ENCODE assay signal across 23 mouse cellular contexts in genomic region chr12:109836521-109836920, GRCm38 (mm10).
DNase-seq lines count a peak whose midpoint lies in the region; ATAC-seq and TF ChIP-seq lines count a peak whose summit lies in the region.
"Had no signal": no experiment of that assay in that cellular context is flagged by ENCODE, and none has a peak within 500 bp of the region (broad histone marks: within the 10 kb centered on the region; RNA-seq: fewer than 3 reads in every experiment).

No protein-coding gene starts in this region.

- no peak overlapping the region for H3K4me2 ChIP-seq in kidney, embryonic 16.5 days (replicated peaks; ENCODE audit: low read depth, low read length)
- H3K4me2 ChIP-seq in lung, postnatal 0 days (replicated peaks; ENCODE audit: low read depth, low read length), result no peak overlapping the region
- no peak overlapping the region for H3K4me2 ChIP-seq in stomach, postnatal 0 days (replicated peaks; ENCODE audit: low read depth)
- H3K4me2 ChIP-seq in liver, embryonic 11.5 days, result no peak overlapping the region
- H3K4me2 ChIP-seq: embryonic facial prominence, embryonic 15.5 days; heart, embryonic 12.5 days; hindbrain, embryonic 14.5 days; limb, embryonic 15.5 days had no signal

- peak; percentile 29 for DNase-seq in embryo, embryonic 11 days
- DNase-seq in embryo, embryonic 9.5 days (ENCODE audit: extremely low spot score), result no peak
- DNase-seq in kidney, postnatal 14 days, result no peak
- peak; percentile 16 for DNase-seq in lung, postnatal 0 days (ENCODE audit: low spot score)
- DNase-seq in stomach, postnatal 0 days (ENCODE audit: low spot score), result no peak
- DNase-seq in cerebellum, postnatal 25 days, result no peak
- no peak for DNase-seq in liver, embryonic 11.5 days (ENCODE audit: low spot score)
- DNase-seq: adrenal gland, postnatal 10 days; cerebellum, adult 9-11 months; gastrocnemius, adult 2 months; heart, postnatal 14 days; liver, postnatal 0 days; right cerebral cortex, postnatal 4 days; thymus, postnatal 25 days had no signal

- H3K27me3 ChIP-seq in kidney, embryonic 16.5 days (ENCODE audit: insufficient read depth, low read length), result no peaks in the 10 kb centered on the region
- H3K27me3 ChIP-seq in lung, postnatal 0 days (replicated peaks; ENCODE audit: insufficient read depth, low read length), result no peaks in the 10 kb centered on the region
- no peaks in the 10 kb centered on the region for H3K27me3 ChIP-seq in stomach, postnatal 0 days (ENCODE audit: control insufficient read depth, insufficient read depth, low read length)
- H3K27me3 ChIP-seq in liver, embryonic 11.5 days (replicated peaks; ENCODE audit: control insufficient read depth, insufficient read depth, low read length), result no peaks in the 10 kb centered on the region
- H3K27me3 ChIP-seq: embryonic facial prominence, embryonic 15.5 days; heart, embryonic 12.5 days had no signal

- H3K27ac ChIP-seq in kidney, embryonic 16.5 days (ENCODE audit: low read length), result no peak overlapping the region
- no peak overlapping the region for H3K27ac ChIP-seq in lung, postnatal 0 days (ENCODE audit: low read length)
- peak overlapping the region; percentile 20; the same call in 1 of the 2 replicates for H3K27ac ChIP-seq in stomach, postnatal 0 days (replicated peaks)
- no peak overlapping the region for H3K27ac ChIP-seq in liver, embryonic 11.5 days (ENCODE audit: low read depth, low read length)
- H3K27ac ChIP-seq: embryonic facial prominence, embryonic 15.5 days; gastrocnemius, adult 2 months; hindbrain, embryonic 14.5 days; limb, embryonic 15.5 days; midbrain, embryonic 10.5 days had no signal

- H3K9me3 ChIP-seq in kidney, embryonic 16.5 days (ENCODE audit: low read length), result no peaks in the 10 kb centered on the region
- no peaks in the 10 kb centered on the region for H3K9me3 ChIP-seq in lung, postnatal 0 days (ENCODE audit: low read length)
- no peaks in the 10 kb centered on the region for H3K9me3 ChIP-seq in stomach, postnatal 0 days (ENCODE audit: control insufficient read depth, low read length)
- no peaks in the 10 kb centered on the region for H3K9me3 ChIP-seq in liver, embryonic 11.5 days (ENCODE audit: control insufficient read depth, low read length)
- H3K9me3 ChIP-seq: embryonic facial prominence, embryonic 15.5 days; heart, embryonic 12.5 days; limb, embryonic 15.5 days; midbrain, embryonic 10.5 days had no signal

- no peaks in the 10 kb centered on the region for H3K36me3 ChIP-seq in kidney, embryonic 16.5 days (ENCODE audit: insufficient read depth, low read length)
- no peaks in the 10 kb centered on the region for H3K36me3 ChIP-seq in lung, postnatal 0 days (ENCODE audit: insufficient read depth, low read length)
- H3K36me3 ChIP-seq in stomach, postnatal 0 days (ENCODE audit: control insufficient read depth, insufficient read depth, low read length), result no peaks in the 10 kb centered on the region
- no peaks in the 10 kb centered on the region for H3K36me3 ChIP-seq in liver, embryonic 11.5 days (ENCODE audit: control insufficient read depth, insufficient read depth, low read length)
- H3K36me3 ChIP-seq: embryonic facial prominence, embryonic 15.5 days; heart, embryonic 12.5 days; limb, embryonic 15.5 days; midbrain, embryonic 10.5 days had no signal

- H3K4me3 ChIP-seq in kidney, embryonic 16.5 days (ENCODE audit: low read length), result no peak overlapping the region
- no peak overlapping the region for H3K4me3 ChIP-seq in lung, postnatal 0 days (ENCODE audit: low read depth, low read length)
- H3K4me3 ChIP-seq in stomach, postnatal 0 days (ENCODE audit: low read depth, low read length), result no peak overlapping the region
- H3K4me3 ChIP-seq in liver, embryonic 11.5 days (ENCODE audit: low read depth, low read length), result no peak overlapping the region
- H3K4me3 ChIP-seq: embryonic facial prominence, embryonic 15.5 days; gastrocnemius, adult 2 months; heart, embryonic 12.5 days; limb, embryonic 15.5 days; midbrain, embryonic 10.5 days had no signal

- no peak overlapping the region for H3K9ac ChIP-seq in kidney, embryonic 16.5 days (replicated peaks; ENCODE audit: low read length)
- no peak overlapping the region for H3K9ac ChIP-seq in lung, postnatal 0 days (replicated peaks; ENCODE audit: low read depth)
- no peak overlapping the region for H3K9ac ChIP-seq in stomach, postnatal 0 days (ENCODE audit: low read length)
- no peak overlapping the region for H3K9ac ChIP-seq in liver, embryonic 11.5 days (ENCODE audit: low read depth, low read length)
- H3K9ac ChIP-seq: embryonic facial prominence, embryonic 15.5 days; heart, embryonic 12.5 days; hindbrain, embryonic 14.5 days; limb, embryonic 15.5 days; liver, postnatal 0 days had no signal

- no peak for TF ChIP-seq CTCF in lung, postnatal 0 days (IDR thresholded peaks at IDR 0.05)
- no peak for TF ChIP-seq CTCF in stomach, postnatal 0 days (IDR thresholded peaks at IDR 0.05; ENCODE audit: low read depth)

- WGBS in kidney, embryonic 16.5 days, result 57% methylated on average over 8 of the region's 8 CpGs
- WGBS in lung, postnatal 0 days, result 59% methylated on average over 8 of the region's 8 CpGs
- 56% methylated on average over 8 of the region's 8 CpGs for WGBS in stomach, postnatal 0 days
- WGBS in liver, embryonic 11.5 days, result 67% methylated on average over 8 of the region's 8 CpGs

- peak; percentile 50; the same call in 1 of the 2 replicates for ATAC-seq in kidney, embryonic 16.5 days (ENCODE audit: low FRiP score, low TSS enrichment)
- peak; percentile 58 for ATAC-seq in lung, postnatal 0 days
- peak; percentile 58; the same call in 1 of the 2 replicates for ATAC-seq in stomach, postnatal 0 days (ENCODE audit: low FRiP score, low TSS enrichment)
- no peak for ATAC-seq in liver, embryonic 11.5 days (replicated peaks; ENCODE audit: low FRiP score)
- ATAC-seq: CD4-positive, CD25-positive, alpha-beta regulatory T cell, adult 4 months; intestine, postnatal 0 days; liver, postnatal 0 days; Patski had no signal

- peak; percentile 35; the same call in 1 of the 2 replicates for TF ChIP-seq EP300 in lung, postnatal 0 days (IDR thresholded peaks at IDR 0.05)
- TF ChIP-seq EP300 in stomach, postnatal 0 days (optimal IDR thresholded peaks at IDR 0.05), result no peak

- H3K4me1 ChIP-seq in kidney, embryonic 16.5 days (ENCODE audit: insufficient read depth, low read length), result peaks cover 11% of the 10 kb centered on the region; the same call in 1 of the 2 replicates
- no peaks in the 10 kb centered on the region for H3K4me1 ChIP-seq in lung, postnatal 0 days (ENCODE audit: insufficient read depth, low read depth, low read length)
- no peaks in the 10 kb centered on the region for H3K4me1 ChIP-seq in stomach, postnatal 0 days (replicated peaks; ENCODE audit: control insufficient read depth, insufficient read depth)
- H3K4me1 ChIP-seq in liver, embryonic 11.5 days (replicated peaks; ENCODE audit: control insufficient read depth, insufficient read depth, low read length), result no peaks in the 10 kb centered on the region; the same call in 1 of the 2 replicates

Comparison
In these comparisons a context has a peak if more than half of its experiments do, and no peak if none do; other contexts are left out.
1. DNase-seq: peak in embryo, embryonic 11 days (single experiment) and lung, postnatal 0 days (single experiment); none in embryo, embryonic 9.5 days (single experiment), kidney, postnatal 14 days (single experiment), stomach, postnatal 0 days (single experiment), cerebellum, postnatal 25 days (0 of 2) and liver, embryonic 11.5 days (single experiment).